Mouse (Mus musculus) thymus, postnatal 14 days (tissue): Measurements from ENCODE around the gene Mlxip.

ENCODE experiments used
- DNase-seq: peaks from one replicate; pipeline ENCODE4 v3.0.0; 2021

Gene Mlxip

DNA sequence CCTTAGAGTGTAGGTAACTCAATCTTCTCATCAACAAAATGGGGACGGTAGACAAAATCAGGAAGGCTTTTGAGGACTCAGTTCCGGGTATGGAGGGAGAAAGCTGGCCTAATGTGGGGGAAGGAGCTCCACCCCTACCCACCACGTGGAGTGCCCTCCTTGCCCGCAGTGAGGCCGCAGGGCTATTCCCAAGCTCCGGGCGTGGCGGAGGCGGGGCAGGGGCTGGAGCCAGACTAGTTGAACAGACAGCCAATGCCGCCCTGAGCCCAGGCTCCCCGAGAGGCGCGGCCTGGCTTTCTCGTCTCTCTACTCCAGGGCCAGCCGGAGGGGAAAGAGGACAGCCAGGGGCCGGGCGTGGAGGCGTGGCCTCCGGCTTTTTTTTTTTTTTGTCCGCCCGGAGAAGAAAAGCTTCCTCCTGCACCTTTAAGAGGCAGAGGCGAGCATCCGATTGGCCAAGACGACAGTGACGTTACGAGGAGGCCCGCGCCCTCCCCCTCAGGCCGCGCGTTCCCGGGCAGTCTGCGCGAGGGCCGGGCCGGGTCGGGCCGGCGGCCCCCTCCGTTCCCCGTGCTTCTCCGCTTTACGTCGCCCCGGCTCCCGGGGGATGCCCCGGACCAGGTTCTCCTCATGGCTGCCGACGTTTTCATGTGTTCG lies at the start of gene Mlxip:
TSS of gene Mlxip (plus strand) at position 496 of the 654 bp plus-strand sequence.
- DNase-seq, result peak; percentile 92

DNA sequence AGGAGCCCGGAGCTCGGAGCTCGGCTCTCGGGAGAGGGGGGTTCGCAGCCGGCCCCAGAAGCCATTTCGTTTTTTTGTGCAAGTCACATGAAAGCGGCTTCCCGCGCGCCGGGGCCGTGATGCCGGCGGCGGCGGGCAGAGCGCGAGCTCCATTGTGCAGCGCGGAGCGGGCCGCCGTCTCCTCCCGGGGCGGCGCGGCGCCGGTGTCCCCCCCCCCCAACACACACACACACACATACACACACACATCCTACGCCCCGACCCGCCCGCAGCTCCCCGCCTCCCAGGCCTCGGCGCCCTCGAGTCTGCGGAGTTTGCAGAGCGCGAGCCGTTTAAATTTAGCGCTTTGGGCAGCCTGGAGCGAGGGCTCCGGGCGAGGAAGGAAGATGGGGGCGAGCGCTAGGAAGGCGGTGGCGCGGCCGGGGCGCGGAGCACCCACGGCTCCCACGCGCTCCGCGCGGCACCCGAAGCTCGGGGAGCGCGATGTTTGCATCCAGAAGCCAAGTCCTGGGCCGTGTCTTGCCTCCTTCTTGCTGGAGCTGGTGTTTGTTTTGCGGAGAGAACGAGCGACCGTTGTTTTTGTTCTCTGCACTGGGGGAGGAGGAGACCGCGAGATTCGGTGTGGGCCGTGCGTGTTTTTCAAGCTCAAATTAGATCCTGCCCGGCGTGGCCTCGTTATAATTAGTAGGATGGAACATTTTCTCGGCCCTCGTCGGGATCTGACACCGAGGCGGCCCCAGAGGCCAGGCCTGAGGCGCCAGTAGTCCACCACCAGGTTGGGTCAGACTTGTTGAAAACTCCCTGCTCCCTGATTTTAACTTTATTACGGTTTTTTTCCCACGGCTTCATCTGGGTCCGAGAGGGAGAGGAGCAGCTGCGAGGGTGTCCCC lies 49.4 kb upstream of the Mlxip start:
- peak; percentile 77 for DNase-seq

DNA sequence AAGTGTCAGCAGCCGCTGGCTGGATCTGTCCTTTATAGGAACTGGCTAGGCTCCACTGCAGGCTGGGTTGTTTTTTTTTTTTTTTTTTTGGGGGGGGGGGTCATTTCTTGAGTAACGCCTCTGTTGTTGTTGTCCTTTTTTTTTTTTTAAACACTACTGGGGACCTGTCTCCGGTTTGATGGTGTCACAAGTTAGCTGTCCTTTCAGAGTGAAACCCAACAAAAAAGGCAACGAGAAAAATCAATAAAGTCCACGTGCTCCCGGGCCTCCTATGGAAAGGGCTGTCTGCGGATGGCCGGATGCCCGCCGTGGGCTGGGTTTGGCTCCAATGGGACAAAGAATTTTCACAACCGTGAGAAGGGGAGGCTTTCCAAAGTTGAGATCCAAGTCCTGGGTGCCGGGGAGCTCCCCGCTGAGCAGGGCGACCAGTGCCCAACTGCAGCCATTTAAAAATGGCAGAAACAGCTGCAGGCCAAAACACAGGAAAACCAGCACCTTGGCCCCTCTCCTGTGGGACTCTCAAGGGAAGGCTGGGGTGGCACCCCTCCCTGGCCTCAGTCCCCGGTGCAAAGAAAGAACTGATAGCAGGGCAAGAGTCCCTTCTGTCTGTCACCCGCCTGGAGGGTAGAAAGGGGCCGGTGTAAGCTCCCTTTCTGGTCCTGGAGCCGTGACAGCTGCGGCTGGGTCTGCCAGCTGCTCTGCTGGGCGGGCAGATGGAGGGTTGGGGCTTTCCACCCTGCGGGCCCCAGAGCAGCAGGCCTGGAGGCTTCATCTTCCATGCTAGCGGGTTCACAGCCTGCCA lies 48.5 kb upstream of the Mlxip start:
- peak; percentile 81 for DNase-seq

DNA sequence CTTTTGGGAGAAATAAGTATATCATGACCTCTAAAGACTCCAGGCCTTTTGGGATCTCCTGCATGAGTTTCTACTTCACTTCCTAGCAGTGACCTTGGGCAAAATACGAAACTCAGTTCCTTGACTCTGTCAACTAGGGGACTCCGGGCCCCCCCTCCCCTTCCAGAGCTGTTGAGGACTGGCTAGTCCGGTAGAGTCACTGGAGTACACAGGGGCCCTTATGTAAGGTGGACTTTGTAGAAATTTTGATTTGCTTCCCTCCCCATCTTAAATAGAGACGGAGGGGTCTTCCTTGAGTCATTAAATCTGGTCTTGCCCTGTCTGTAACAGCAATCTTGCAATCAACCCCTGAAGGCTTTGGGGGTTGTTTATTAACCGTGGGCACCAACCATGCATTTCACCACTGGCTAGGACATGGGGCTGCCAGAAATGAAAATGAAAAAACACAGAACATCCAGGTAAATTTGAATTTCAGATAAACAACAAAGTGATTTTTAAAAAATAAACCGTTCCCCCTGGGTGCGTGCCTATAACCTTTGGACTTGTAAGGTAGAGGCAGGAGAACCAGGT lies 47.8 kb upstream of the Mlxip start:
- DNase-seq, result no peak

DNA sequence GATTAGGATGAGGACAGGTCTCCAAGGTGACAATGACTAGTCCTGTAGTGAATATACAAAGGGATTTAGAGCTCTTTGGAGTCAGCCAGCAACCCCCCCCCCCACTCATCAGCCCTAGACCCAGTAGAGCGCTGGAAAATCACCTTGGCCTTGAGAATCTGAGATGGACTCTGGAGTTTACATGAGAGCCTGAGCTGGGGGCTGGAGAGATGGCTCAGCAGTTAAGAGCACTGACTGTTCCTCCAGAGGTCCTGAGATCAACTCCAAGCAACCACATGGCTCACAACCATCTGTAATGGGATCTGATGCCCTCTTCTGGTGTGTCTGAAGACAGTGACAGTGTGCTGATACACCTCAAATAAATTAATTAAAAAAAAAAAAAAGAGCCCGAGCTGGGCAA lies 46.6 kb upstream of the Mlxip start:
- no peak for DNase-seq

DNA sequence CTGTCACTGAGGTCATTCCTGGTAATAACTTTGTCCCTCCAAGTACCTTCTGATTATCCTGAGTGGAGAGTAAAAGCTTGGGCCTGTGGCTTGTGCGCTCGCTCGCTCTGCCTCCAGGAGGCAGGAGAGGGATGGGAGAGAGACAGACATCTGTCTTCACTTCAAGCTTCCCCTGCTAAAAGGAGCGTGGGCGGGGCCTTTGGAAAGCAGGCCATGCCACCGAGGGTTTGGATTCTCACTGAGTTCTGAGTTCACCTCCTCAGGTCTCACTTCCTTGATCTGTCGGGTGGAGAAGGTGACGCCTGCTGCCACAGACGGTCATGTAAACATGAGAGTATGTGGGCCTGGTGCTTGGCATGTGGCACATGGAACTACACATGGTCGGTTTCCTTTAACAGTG lies 44.2 kb upstream of the Mlxip start:
- DNase-seq, result peak; percentile 65

DNA sequence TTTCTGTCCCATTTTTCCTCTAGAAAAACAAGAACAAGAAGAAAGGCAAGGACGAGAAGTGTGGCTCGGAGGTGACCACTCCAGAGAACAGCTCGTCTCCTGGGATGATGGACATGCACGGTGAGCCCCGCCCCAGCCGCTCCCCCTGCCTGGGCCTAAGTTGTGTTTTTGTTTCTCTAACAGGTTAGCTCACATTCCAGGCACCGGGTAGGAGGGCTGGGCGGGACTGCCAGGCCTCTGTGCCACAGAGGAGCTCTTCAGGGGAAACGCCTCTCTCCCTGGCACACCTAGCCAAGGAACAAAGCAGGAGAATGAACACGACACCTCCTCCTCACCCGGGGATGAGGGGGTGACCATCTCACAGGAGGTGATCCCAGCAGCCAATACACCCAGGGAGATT lies 38.7 kb upstream of the Mlxip start:
- no peak for DNase-seq

DNA sequence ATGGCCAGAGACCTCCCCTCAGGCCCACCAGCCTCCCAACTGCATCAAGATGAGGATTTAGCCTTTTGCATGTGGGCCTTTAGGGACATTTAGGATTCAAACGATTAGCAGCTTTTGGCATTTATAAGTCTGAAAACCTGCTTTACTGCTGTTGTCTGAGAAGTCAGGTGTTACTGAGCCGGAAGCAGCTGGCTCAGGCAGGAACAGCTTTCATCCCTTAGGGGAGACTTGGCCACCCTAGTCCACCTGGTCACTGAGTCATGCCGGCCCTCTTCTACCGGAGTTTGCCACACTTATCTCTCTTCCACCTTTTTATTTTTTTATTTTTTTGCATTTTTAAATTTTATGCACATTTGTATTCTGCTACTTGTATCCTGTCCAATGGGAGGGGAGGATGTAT lies 37.3 kb upstream of the Mlxip start:
- no peak for DNase-seq

DNA sequence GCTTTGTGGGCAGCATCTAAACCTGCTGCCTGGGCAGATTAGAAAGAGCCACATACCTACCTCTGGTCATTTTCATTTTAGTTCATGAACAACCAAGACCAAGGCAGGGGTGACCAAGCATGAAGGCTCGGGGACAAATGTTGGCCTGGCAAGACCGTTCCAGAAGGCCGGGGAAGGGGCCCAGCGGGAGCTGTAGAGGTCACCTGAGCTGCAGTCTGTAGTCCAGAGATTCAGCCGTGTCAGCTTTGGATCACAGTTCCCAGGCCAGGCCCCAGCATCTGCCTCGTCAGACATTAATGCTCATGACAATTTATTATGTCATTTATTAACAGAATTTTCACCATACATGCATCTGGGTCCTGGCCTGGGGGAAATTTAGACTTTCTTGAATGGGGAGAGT lies 35.2 kb upstream of the Mlxip start:
- no peak for DNase-seq

DNA sequence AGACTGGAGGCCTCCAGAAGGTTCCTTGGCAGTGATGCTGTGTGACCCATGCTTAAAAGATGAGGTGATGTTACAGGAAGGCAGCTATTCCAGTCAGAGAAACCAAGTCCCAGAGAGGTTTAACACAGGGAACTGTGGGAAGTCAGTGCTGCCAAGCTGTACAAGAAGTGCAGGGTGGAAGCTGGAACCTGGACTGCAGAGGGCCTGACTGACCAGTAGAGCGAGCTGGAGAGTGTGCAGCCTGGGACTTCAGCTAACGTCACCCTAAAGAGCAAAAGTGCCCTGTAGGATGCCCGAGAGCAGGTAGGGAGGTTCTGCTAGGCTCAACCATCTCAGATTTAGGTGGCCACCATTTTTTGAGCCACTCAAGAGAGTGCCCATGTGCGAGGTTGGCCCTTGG lies 31.7 kb upstream of the Mlxip start:
- no peak for DNase-seq

DNA sequence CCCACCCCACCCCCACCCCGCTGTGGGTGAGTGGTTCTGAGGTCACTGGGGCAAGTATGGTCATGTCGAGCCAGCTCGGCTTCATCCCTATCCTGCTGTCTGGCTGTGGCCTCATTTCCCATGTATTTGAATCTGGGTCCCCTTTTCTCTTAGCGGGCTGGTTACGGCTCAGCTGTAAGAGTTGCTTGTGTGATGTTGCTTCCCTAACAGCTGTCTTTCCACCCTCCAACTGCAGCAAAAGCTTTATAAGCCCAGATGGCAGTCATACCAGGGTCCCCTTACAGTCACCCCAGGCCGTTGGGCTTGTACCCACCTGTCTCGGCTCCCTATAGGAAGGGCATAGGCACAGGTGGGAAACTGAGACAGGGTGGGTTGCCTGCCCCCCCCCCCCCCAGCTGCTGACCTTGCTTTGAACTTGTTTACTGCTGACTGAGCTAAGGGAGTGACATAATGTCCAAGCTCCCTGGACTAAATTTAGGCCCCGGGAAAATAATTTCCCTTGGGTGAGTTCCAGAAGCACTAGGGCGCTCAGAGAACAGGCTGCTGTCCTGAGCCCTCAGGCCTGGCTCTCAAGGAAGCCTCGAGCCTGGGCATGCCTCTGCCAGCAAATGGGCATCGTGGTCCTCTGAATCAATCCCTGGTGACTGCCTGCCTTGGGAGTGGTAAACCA lies 30.2 kb upstream of the Mlxip start:
- no peak for DNase-seq

DNA sequence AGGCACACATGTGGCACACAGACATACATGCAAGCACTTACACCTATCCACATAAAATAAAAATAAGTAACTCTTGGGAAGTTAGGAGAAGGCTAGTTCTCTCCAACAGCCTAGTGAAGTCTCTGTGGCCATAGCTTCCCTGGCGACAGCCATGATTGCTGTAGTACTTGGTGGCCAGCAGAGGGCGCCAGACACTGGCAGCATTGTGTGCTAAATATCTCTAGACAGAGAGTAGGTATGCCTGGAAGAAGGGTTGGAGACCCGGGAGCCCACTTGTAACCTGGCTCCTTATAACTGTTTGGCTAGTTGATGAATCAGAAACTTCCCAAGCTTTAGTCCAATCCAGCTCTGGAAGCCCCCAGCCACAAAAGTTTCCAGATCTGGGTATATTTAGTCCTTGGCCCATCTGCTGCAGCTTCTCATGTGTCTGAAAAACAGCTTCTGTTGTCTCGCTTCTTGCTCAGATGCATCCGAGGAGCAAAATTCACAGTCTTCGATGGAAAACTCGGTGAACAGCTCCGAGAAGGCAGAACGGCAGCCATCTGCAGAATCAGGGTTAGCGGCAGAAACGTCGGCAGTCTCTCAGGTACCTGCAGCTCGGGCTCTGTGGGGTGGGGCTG lies 25.6 kb upstream of the Mlxip start:
- peak; percentile 47 for DNase-seq

DNA sequence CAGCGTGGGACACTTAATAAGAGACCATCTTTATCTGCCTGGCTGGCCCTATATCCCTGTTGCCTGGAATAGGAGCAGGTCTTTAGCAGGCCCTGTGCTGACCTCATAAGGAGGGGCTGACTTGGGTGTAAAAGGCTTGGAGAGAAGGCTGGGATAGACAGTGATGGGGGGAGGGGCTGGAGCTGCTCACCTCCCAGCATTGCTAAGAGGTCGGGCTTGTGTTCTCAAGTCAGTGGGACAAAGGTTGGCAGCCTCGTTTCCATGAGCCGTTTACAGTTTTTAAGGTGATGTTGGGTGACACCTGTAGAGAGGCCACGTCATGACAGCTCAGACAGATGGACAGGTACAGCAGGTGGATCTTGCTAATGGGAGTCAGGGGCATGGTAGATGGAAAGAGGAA lies 24.5 kb upstream of the Mlxip start:
- DNase-seq, result no peak

DNA sequence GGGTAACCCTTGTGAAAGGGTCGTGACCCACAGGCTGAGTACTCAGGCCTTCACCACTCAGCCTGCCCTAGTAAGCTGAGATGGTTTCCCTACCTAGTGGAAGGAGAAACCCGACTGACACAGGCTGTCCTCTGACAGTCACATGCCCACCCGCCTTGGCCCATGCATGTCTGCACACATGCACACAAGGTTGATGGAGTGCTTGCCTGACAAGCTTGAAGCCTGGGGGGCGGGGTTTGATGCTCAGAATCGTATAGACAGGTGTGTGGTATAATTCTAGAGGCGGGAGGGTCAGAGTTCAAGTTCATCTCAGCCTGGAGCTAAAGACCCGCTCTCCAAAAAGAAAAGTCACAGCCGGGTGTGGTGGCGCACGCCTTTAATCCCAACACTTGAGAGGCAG lies 19.3 kb upstream of the Mlxip start:
- DNase-seq, result no peak

DNA sequence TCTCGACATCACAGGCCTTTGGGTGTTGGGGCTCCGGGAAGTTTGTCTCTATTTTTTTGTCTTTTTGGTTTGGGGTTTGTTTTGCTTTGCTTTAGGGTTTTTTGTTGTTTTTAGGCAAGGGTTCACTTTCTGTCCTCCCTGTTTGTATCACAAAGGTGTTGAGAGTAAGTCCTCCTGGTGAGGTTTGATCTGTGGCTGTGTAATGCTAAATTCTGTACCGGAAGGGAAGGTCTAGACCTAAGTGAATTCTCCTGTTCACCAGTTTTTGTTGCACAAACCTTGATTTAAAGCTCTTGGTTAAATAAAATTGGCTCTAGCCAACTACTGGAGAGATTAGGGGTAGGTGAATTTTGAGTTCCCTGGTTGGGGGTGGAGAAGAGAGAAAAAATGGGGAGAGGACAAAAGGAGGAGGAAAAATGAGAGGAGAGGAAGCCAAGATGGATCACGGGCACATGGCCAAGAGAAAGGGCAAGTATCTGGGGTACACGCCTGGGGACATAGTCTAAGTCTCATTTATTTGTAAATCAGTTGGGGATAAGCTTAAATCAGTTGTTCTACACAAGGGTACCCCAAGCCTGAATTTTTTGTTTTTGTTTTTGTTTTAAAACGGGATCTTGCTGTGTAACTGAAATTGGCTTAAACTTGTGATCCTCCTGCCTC lies 18.7 kb upstream of the Mlxip start:
- no peak for DNase-seq

DNA sequence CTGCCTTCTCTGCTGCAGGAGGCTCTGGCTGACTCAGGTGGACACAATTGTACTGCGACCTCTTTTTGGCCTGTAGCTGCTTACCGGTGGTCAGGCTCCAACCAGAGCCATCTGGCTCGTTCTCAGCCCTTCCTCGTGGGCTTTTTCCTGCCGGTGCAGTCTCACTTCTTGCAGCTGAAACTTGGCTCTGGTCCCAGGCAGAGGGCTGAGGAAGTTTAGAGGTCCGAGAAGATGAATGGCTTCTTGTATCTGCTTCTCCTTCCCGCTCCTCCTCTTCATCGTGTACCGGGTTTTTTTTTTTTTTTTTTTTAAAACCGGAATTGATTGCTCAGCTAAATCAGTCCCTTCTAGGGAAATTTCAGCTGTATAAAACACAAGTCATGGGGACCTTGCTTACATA lies 18.0 kb upstream of the Mlxip start:
- no peak for DNase-seq

DNA sequence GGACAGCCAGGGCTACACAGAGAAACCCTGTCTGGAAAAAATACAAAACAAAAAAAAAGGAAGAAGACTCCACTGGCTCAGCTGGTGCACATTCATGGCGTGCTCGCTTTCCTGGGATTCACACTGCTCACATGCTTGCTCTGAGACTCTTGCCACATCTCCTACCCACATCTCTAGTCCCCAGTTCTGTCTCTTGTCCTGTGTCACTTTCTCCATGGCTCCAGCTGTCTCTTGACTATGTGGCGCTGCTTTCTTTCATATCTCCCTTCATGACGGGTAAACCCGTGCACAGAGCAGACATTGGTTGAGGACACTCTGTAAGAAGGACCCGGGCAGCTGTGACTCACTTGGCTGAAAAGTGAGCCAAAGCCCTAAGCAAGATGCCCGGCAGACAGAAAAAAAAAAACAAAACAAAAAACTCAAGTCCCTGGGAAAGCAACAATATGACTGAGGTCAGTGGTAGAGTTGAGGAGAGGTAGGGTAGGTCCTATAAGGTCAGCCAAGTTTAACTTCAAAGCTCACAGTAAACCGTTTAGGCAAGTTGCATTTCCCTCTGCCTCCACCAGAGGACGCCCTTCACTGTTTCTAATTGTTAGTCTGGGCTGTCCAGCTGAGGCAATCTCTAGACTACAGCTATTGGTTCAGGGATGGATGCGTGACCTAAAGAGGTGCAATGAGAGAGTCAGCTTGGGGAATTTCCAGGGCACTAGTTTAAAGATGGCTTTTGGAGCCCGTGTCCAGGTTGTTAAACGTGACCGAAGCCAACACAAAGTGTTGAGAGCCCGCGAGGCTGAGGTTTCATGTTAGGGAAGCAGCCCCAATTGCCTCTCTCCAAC lies 17.3 kb upstream of the Mlxip start:
- peak; percentile 71 for DNase-seq

DNA sequence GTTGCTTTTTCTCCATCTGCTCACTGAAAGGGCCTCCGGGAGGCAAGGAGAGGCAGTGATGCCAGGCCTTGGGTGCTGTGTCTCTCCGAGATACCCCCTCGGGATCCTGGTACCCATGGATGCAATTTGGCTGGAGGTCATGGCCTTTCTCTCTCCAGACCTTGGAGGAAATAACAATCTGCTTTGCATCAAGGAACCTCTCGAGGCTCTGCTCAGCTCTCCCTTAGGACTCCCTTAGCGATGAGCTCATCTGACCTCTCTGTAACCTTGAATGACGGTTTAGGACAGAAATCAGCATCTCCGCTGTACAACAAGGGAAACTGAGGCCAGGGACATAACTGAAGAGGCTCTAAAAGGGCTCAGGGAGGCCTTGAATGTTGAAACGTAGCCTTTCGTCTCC lies 15.9 kb upstream of the Mlxip start:
- no peak for DNase-seq

DNA sequence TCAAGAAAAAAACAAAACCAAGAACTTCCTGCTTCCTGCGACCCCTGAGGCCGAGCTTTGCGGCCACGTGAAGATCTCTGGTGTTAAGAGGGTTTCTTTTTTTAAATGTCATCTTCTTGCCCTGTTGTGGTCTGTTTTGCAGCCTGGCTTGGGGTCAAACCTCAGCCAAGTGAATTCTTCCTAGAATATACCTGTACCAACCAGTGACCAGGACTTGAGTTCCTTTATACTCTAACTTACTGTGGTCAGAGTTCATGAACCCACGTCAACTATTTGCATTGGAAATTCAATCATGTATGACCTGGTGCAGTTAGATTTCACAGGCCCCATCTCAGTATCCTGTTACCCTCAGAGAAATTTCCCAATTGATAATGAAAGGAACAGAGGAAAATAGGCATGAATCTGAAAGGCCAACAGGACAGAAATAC lies 15.1 kb upstream of the Mlxip start:
- DNase-seq, result no peak

DNA sequence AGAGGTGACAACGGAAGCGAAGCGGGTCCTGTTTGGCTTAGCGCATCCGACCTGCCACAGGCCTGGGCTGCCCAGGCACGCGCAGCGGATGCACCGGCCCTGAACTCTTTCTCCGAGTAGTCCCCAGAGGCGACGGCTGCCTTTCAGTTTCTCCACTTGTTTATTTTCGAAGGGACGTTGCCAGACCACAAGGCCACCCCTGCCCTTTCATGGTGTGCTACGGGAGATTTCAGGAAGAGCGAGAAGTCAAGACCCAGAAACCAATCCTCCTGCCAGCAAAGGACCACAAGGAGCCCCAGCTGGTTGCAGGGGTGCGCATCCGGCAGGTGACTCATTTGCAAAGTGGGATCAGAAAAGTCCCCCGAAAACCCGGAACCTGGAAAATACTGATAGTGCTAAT lies 12.6 kb upstream of the Mlxip start:
- DNase-seq, result no peak

DNA sequence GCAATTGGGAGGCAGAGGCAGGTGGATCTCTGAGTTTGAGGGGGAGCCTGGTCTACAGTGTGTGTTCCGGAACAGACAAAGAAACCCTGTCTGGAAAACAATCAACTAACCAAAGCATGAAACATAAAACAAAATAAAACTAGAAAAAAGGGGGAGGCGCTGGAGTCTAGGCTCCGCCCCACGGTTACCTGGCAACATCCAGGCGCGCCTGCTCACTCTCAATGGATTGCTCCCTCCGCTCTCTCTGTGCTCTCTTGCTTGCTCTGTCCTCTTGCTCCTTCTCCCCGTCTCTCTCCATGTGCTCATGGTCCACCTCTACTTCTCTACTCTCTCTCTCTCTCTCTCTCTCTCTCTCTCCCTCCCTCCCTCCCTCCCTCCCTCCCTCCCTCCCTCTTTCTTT lies 11.9 kb upstream of the Mlxip start:
- DNase-seq, result no peak
